Mouse (Mus musculus) CH12.LX (cell line): Measurements from ENCODE around the gene Phactr1. TPM values are rescaled to one million over a fixed set of nuclear protein-coding genes. Genes with fewer than 3 reads are reported as not detected.

Source experiments
- DNase-seq: peaks from one replicate; pipeline ENCODE4 v3.0.0-alpha.2; 2013; ENCODE audit errors: extremely low read depth
- H3K27ac ChIP-seq: 2 replicates; pipeline ENCODE4 v1.5.1; 2012; ENCODE audit warnings: low read depth, mild to moderate bottlenecking, control low read depth, moderate library complexity; ENCODE audit not compliant: insufficient read depth
- H3K27me3 ChIP-seq: replicated peaks from 2 replicates; pipeline ENCODE3; 2012; ENCODE audit warnings: inconsistent platforms
- H3K36me3 ChIP-seq, 2 experiments: replicated peaks in 1 of 2; 2 replicates each; pipeline versions ENCODE3 to v1.6.1; 2012; ENCODE audit warnings: inconsistent platforms in 1 of 2, low read length in 1 of 2, mild to moderate bottlenecking in 1 of 2, mixed read lengths in 1 of 2, moderate library complexity in 1 of 2; ENCODE audit not compliant: control insufficient read depth in 1 of 2, insufficient read depth in 1 of 2
- H3K4me1 ChIP-seq, 2 experiments: 2 replicates each; pipeline ENCODE4 v1.6.1; 2012; ENCODE audit warnings: inconsistent platforms in 1 of 2, moderate library complexity in 1 of 2; ENCODE audit not compliant: insufficient read depth in 2 of 2, control insufficient read depth in 1 of 2
- H3K4me2 ChIP-seq: 2 replicates; pipeline ENCODE4 v1.6.1; 2012; ENCODE audit warnings: low read depth, mild to moderate bottlenecking, control low read depth; ENCODE audit not compliant: poor library complexity, insufficient read depth, severe bottlenecking
- H3K4me3 ChIP-seq, 3 experiments: fragments of 150-350 bp in 1 of 3; sonication (generic) in 1 of 3; replicated peaks in 1 of 3; 2 replicates each; pipeline versions ENCODE3 to v1.5.1; 2011 to 2012; ENCODE audit warnings: low read depth in 2 of 3, low read length in 2 of 3, mild to moderate bottlenecking in 2 of 3, moderate library complexity in 2 of 3, control low read depth in 1 of 3, improper control_type of control experiment in 1 of 3, inconsistent platforms in 1 of 3, mixed read lengths in 1 of 3; ENCODE audit not compliant: poor library complexity in 1 of 3
- H3K79me2 ChIP-seq: replicated peaks from 2 replicates; pipeline ENCODE4 v1.6.1; 2012; ENCODE audit warnings: mild to moderate bottlenecking, moderate library complexity; ENCODE audit not compliant: control insufficient read depth, poor library complexity, insufficient read depth, severe bottlenecking; ENCODE audit errors: extremely low read depth
- H3K9ac ChIP-seq: 2 replicates; pipeline ENCODE4 v1.6.1; 2012; ENCODE audit warnings: low read depth, mild to moderate bottlenecking, control low read depth, moderate library complexity; ENCODE audit not compliant: insufficient read depth
- H3K9me3 ChIP-seq: replicated peaks from 2 replicates; pipeline ENCODE3; 2012; ENCODE audit warnings: low read length, inconsistent platforms, mixed read lengths
- CHD2 ChIP-seq: IDR thresholded peaks from 2 replicates; pipeline ENCODE4 v1.6.1; 2011; ENCODE audit warnings: low read length, improper control_type of control experiment
- ETS1 ChIP-seq: conservative IDR thresholded peaks from 2 replicates; pipeline ENCODE4 v1.6.1; 2012; ENCODE audit warnings: low read depth, mild to moderate bottlenecking, inconsistent platforms, low read length, improper control_type of control experiment, moderate library complexity
- GABPA ChIP-seq: IDR thresholded peaks from 2 replicates; pipeline ENCODE4 v1.6.1; 2012; ENCODE audit warnings: low read depth, low read length, improper control_type of control experiment, inconsistent platforms; ENCODE audit not compliant: insufficient replicate concordance
- MAZ ChIP-seq: IDR thresholded peaks from 2 replicates; pipeline ENCODE4 v1.6.1; 2012; ENCODE audit warnings: low read depth, mild to moderate bottlenecking, inconsistent platforms, low read length, improper control_type of control experiment, moderate library complexity
- NELFE ChIP-seq: IDR thresholded peaks from 2 replicates; pipeline ENCODE4 v1.6.1; 2011; ENCODE audit warnings: low read depth, low read length, improper control_type of control experiment
- PAX5 ChIP-seq: IDR thresholded peaks from 2 replicates; pipeline ENCODE4 v1.6.1; 2012; ENCODE audit warnings: low read length, inconsistent platforms, mixed read lengths
- RAD21 ChIP-seq: IDR thresholded peaks from 2 replicates; pipeline ENCODE4 v1.6.1; 2011; ENCODE audit warnings: low read depth, mild to moderate bottlenecking, low read length, improper control_type of control experiment, moderate library complexity
- SIN3A ChIP-seq: IDR thresholded peaks from 2 replicates; pipeline ENCODE4 v1.6.1; 2012; ENCODE audit warnings: low read length, improper control_type of control experiment, inconsistent platforms
- TBP ChIP-seq: conservative IDR thresholded peaks from 2 replicates; pipeline ENCODE4 v1.6.1; 2011; ENCODE audit warnings: low read depth, low read length, improper control_type of control experiment
- TCF12 ChIP-seq: IDR thresholded peaks from 2 replicates; pipeline ENCODE4 v1.6.1; 2014; ENCODE audit warnings: low read depth, mild to moderate bottlenecking, inconsistent platforms, low read length, improper control_type of control experiment
- ZKSCAN1 ChIP-seq: IDR thresholded peaks from 2 replicates; pipeline ENCODE4 v1.6.1; 2012; ENCODE audit warnings: low read depth, inconsistent platforms, low read length, improper control_type of control experiment, borderline replicate concordance
- ZNF384 ChIP-seq: IDR thresholded peaks from 2 replicates; pipeline ENCODE4 v1.6.1; 2012; ENCODE audit warnings: low read depth, low read length, improper control_type of control experiment, inconsistent platforms
- dilution Hi-C: fragments of 300-500 bp; cut with MboI; formaldehyde crosslinking; loops from 2 replicates; pipeline ENCODE4 v1.14.3; 2020; ENCODE audit warnings: low sequenced_read_pairs; ENCODE audit not compliant: extremely low pct_unique_long_range_greater_than_20kb, extremely low pct_ligation_motif_present
- in situ Hi-C: fragments of 300-500 bp; cut with MboI; formaldehyde crosslinking; loops from 3 replicates; pipeline ENCODE4 v1.14.3; 2019; ENCODE audit warnings: low sequenced_read_pairs, low pct_ligation_motif_present, low pct_unique_long_range_greater_than_20kb, mixed read lengths
- polyA plus RNA-seq: library from polyadenylated mRNA; unstranded; fragments of >175 nt; gene quantifications from 2 replicates; pipeline ENCODE4 v1.2.1, GENCODE M21; 2012; ENCODE audit warnings: low read depth; ENCODE audit not compliant: insufficient read length
- total RNA-seq, 2 experiments: library from RNA; depleted of rRNA; stranded (reverse); fragments of 300-350 nt in 1 of 2; fragments of >200 nt in 1 of 2; gene quantifications; 2 replicates each; pipeline ENCODE4 v1.2.3; 2012 to 2014

Gene Phactr1
- total and polyA plus RNA-seq, 3 experiments: 2.0 to 6.1 (median 3.1) TPM

- no peak for DNase-seq
- no peaks in the 10 kb centered on the region for H3K27me3 ChIP-seq
- no peak overlapping the region for H3K4me2 ChIP-seq
- H3K27ac ChIP-seq: no peak overlapping the region
- H3K4me3 ChIP-seq: no peak overlapping the region
- no peaks in the 10 kb centered on the region for H3K9me3 ChIP-seq
- dilution Hi-C loops: no loop called here
- no peaks in the 10 kb centered on the region for H3K79me2 ChIP-seq
- 0 out of 4 replicates have a peak, but pooled peaks cover 0 to 6% of the 10 kb centered on the region in 2 experiments for H3K4me1 ChIP-seq
- no peak overlapping the region for H3K9ac ChIP-seq
- H3K36me3 ChIP-seq: peaks cover 0 to 21% of the 10 kb centered on the region in 2 experiments
- TF ChIP-seq ZNF384 (no peak), MAZ (no peak), NELFE (no peak), SIN3A (no peak), ZKSCAN1 (no peak), TBP (no peak), RAD21 (no peak)
- TF ChIP-seq, all 38 proteins: peak for 0
- in situ Hi-C loops: no loop called here
Measured at GRCm38 (mm10) chr13:43130161-43130560, 449.7 kb downstream of the Phactr1 start.

DNA sequence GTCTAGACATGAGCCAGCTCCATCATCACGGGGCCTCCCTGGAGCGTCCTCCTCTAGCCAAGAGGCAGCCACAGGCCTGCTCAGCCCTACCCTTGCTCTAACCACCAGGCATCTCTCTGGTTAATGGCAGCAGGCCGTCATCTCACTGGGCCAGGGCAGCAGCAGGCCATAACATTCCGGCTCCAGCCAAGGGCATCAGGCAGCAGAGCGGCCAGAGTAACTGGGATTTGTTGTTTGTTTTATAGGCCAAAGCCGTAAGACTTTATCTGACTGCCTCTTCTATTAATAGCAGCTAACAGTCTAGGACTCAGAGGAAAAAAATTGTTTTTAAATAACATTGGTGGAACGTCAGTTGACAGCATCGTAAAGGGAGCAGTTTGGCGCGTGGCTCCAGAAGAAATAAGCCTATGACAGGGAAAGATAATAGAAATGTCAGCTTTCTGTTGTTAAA is 451.3 kb downstream of the Phactr1 start:
- H3K79me2 ChIP-seq: no peaks in the 10 kb centered on the region
- no peak overlapping the region for H3K9ac ChIP-seq
- no peak overlapping the region for H3K4me2 ChIP-seq
- H3K27ac ChIP-seq: no peak overlapping the region
- H3K4me3 ChIP-seq: no peak overlapping the region
- H3K4me1 ChIP-seq: peaks cover 0 to 3% of the 10 kb centered on the region in 2 experiments; a peak in 1 of 4 replicates
- dilution Hi-C loops (no loop called here), in situ Hi-C loops (no loop called here)
- no peaks in the 10 kb centered on the region for H3K9me3 ChIP-seq
- H3K27me3 ChIP-seq: no peaks in the 10 kb centered on the region
- TF ChIP-seq ZKSCAN1 (no peak), CHD2 (no peak), PAX5 (no peak)
- no peak for DNase-seq
- H3K36me3 ChIP-seq: peaks cover 0 to 33% of the 10 kb centered on the region in 2 experiments

- Histone ChIP-seq H3K36me3 (peaks cover 0 to 33% of the 10 kb centered on the region in 2 experiments), H3K9ac (no peak overlapping the region), H3K27ac (no peak overlapping the region), H3K9me3 (no peaks in the 10 kb centered on the region), H3K27me3 (no peaks in the 10 kb centered on the region), H3K79me2 (no peaks in the 10 kb centered on the region), H3K4me1 (peaks cover 0 to 10% of the 10 kb centered on the region in 2 experiments; a peak in 1 of 4 replicates), H3K4me2 (no peak overlapping the region), H3K4me3 (no peak overlapping the region)
- DNase-seq: no peak
- dilution Hi-C loops (no loop called here), in situ Hi-C loops (no loop called here)
- TF ChIP-seq ETS1 (no peak), TCF12 (no peak), ZKSCAN1 (no peak), GABPA (no peak), SIN3A (no peak)
Measured at GRCm38 (mm10) chr13:43132859-43133258, 452.4 kb downstream of the Phactr1 start.
